Mouse (Mus musculus) right cerebral cortex, adult 2 months (tissue): ENCODE results near the gene Atp5b.
"Not testable (repeated sequence)": the region's sequence is repeated elsewhere in the genome, so short reads cannot be mapped to it uniquely, and the experiment has no call there.

Experiments
- DNase-seq, 2 experiments: peaks; one replicate each; pipeline ENCODE4 v3.0.0; 2021 to 2022; ENCODE audit warnings: low spot score in 2 of 2

Gene Atp5b

DNA sequence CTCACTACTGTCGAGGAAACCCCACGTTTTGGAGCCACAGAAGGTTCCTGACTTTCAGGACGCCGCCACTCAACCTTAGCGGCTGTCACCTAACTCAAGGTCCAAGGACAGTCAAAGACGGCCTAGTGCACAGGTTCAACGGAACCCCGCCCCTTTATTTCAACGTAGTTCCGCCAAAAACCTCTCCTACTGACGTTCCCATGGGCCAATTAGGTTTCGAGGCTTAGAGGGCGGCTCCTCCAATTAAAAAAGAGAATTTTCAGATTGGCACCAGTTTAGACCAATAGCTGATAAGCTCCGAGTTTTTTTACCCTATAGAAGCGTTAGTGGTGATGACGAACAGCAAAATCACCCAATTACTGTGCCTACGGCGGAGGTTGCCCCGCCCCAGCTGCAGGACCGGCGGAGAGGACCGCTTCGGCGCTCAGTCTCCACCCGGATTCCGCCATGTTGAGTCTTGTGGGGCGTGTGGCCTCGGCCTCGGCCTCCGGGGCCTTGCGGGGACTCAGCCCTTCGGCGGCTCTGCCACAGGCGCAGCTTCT is at the start of gene Atp5b:
TSS of gene Atp5b (plus strand) at position 394 of the 542 bp plus-strand sequence.
- peak; percentile 98 to 99 for DNase-seq

GRCm38 (mm10) chr10:128036746-128037425 is 46.2 kb upstream of the Atp5b start:
- DNase-seq, result peak in 1 of 2 experiments; percentile 32

DNA sequence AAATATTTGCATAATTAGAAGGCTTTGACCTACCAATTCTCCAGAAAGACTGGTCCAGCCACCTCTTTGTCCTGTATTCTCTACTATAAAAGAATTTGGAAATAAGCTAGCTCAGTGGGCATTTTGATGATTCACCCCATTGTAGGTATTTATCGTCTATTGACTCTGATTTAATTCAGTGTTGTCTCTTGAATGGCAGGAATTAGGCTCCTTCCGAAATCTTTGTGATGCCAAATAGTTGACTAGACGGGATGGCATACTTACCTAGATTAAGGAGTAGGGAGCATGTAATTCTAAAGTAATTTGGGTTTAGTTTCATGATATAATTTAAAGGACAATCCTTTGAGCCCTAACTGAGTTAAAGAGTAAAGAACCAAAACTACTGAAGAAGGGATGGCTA is 45.2 kb upstream of the Atp5b start:
- DNase-seq, result no peak

DNA sequence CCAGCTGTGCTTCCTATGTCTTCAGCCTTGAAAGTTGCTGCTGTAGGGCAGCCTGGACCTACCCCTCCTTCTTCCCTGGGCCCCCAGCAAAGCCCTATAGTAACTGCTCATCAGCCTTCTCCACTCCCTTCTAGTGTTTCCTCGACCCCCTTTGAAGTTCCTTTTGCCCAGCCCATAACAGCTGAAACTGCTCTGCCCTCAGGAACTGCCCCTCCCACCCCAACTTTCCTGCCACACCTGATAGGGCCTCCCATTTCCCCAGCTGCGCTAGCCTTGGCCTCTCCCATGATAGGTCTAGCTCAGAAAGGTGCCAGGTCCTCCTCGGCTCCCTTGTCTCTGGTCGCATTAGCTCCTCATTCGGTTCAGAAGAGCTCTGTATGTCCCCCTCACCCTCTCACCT is 43.9 kb upstream of the Atp5b start:
- no peak for DNase-seq

DNA sequence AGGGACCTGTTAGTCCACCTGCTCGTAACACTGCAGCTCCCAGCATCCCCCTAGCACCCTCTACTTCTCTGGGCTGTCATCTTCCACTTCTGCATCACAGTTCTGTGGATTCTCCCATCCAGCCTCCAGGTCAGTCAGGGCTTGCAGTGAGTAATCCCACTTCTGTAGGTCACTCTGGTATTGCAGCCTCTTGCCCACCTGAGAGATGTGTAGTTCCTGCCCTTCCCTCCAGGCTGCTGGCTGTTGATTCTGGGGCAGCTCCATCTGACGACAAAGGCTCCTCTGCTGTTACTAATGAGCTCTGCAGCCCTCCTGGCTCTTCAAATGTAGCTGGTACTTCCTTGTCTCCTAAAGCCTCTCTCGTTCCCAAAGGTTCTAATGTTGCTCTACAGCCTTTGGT is 43.2 kb upstream of the Atp5b start:
- no peak for DNase-seq

DNA sequence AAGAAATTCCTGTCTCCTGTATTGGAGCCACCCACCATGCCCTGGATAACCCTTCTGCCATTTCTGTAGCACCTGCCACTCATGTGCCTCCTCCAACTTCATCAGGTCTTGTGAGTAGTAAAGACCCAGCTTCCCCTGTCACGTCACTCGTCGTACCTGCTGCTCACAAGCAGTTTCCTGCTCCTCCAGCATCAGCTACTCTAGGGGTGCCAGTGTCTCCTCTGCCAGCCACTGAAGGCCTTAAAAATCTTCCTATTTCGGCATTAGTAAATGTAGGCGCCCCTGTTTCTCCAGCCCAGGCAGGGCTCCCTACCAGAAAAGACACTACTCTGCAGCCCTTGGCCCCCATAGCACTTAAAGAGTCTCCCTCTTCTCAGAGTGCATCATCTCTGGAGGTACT is 42.8 kb upstream of the Atp5b start:
- no peak for DNase-seq

DNA sequence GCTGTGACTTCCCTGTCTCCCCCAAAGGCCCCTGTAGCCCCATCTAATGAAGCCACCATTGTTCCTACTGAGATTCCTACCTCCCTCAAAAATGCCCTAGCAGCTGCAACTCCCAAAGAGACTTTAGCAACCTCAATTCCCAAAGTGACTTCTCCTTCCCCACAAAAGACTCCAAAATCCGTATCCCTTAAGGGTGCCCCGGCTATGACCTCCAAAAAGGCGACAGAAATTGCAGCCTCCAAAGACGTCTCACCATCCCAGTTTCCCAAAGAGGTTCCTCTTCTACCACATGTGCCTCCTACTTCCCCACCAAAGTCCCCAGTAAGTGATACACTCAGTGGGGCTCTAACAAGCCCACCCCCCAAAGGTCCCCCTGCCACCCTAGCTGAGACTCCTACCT is 41.4 kb upstream of the Atp5b start:
- no peak for DNase-seq

DNA sequence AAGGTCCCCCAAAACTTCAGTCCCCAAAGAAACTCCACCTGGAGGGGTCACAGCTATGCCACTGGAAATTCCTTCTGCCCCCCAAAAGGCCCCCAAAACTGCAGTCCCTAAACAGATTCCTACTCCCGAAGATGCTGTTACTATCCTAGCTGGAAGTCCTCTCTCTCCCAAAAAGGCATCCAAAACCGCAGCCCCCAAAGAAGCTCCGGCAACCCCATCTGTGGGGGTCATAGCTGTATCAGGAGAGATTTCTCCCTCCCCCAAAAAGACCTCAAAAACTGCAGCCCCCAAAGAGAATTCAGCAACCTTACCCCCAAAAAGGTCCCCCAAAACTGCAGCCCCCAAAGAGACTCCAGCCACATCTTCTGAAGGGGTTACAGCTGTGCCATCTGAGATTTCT is 40.6 kb upstream of the Atp5b start:
- DNase-seq, result no peak

- no peak for DNase-seq
These were observed 39.8 kb upstream of the Atp5b start for GRCm38 (mm10) chr10:128043041-128043835.

- DNase-seq, result no peak
These were observed 34.9 kb upstream of the Atp5b start for GRCm38 (mm10) chr10:128048157-128048556.

DNA sequence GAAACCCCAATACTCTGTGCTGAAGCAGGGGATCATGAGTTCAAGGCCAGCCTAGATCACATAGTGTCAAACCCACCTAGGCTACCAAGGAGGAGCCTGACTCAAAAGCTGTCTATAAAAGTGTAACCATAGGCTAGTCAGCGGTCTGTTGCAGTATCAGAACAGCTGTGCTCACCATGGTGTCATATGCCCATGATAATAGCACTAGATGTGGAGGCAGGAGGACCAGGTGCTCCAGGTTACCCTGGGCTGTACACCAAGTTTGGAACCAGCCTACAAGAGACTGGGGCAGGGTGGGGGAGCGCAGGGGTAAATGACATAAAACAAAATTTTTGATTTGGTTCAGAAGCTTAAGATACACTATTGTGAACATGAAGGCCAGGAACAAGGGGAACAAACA is 33.3 kb upstream of the Atp5b start:
- DNase-seq, result no peak

- no peak for DNase-seq
These were observed 32.7 kb upstream of the Atp5b start for GRCm38 (mm10) chr10:128050355-128050754.

- DNase-seq, result no peak
These were observed 31.5 kb upstream of the Atp5b start for GRCm38 (mm10) chr10:128051589-128051988.

- not testable (repeated sequence) for DNase-seq
These were observed 30.9 kb upstream of the Atp5b start for GRCm38 (mm10) chr10:128052136-128052535.

- no peak for DNase-seq
These were observed 30.1 kb upstream of the Atp5b start for GRCm38 (mm10) chr10:128053001-128053400.

GRCm38 (mm10) chr10:128058184-128058583 is 24.9 kb upstream of the Atp5b start:
- no peak for DNase-seq

GRCm38 (mm10) chr10:128058601-128059151 is 24.4 kb upstream of the Atp5b start, which contains the start of gene Ptges3:
Ptges3 (plus strand) TSS chr10:128058954.
- DNase-seq, result peak; percentile 95 to 97

DNA sequence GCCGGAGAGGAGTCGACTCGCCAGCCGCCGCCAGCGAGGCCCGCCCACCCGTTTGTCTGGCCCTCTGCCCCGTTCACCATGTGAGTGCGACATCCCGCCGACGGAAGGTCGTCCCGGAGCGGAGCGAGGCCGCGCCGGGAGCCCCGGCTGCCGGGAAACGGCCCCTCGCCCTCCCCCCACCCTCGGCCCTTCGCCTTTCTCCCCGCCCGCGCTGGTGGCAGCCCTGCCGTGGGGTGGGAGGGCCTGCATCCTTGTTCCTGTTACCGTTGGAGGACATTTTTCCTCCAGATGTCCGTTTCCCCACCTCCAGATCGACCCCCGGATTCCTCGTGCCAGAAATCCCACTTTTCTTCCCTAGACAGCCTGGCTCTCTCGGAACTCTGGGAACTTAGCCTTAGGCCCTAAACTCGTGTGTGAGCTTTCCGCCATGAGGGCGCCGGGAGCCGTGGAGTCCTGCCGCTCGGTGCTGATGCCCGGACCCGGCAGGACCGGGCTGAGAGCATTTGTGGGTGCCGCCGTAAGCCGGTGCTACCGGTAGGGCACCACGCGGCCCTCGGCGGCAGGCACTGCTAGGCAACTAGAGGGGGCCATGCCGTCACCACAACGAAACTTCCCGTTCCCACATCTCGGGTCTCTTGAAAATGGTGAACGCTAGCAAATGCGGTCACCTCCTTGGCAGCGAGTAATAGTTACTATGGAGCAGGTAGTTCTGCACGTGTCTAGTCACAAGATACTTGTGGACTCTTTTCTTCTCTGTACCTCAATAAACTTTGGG is 23.7 kb upstream of the Atp5b start:
- DNase-seq, result peak; percentile 39 to 56

- DNase-seq, result no peak
These were observed 22.0 kb upstream of the Atp5b start for GRCm38 (mm10) chr10:128061109-128061508.

DNA sequence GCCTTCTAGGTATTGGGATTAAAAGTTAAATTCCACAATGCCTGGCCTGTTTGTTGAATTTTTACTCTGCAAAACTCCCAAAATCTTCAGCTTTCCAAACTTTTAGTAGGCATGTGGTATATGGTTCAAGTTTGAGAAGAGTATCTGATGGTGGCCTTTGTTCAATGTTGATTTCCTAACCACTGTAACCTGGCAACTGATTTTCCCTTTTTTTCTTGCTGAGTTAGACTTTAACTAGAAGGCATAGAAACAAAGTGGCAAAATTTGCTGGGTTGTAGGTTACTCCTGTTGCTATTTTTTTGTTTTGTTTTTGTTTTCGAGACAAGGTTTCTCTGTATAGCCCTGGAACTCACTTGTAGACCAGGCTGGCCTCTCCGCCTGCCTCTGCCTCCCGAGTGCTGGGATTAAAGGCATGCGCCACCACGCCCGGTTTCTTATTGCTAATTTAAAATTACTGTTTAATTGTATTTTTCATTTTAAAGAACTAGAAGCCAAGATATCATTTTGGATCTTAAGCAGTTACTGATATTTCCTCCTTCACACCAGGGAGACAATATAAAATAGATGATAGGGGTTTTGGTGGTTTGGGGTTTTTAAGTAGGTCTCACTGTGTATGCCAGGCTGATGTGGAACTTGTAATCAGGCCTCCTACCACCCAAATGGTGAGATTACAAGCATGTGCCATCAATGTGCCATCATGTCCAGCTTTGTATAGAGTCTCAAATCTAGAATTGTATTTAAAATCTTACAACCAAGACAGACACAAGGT is 20.7 kb upstream of the Atp5b start:
- DNase-seq, result no peak

DNA sequence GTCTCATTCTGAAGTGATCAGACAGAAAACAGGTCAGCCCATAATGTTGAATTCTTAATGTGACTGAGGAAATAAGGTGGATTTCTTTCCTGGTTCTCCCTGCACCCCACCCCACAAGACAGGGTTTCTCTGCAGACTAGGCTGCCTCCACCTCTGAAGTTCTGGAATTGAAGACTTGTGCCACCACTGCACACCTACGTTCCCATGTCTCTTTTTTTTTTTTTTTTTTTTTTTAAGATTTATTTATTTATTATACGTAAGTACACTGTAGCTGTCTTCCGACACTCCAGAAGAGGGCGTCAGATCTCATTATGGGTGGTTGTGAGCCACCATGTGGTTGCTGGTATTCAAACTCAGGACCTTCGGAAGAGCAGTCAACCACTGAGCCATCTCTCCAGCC is 17.0 kb upstream of the Atp5b start:
- DNase-seq, result no peak
